19 mouse cellular contexts compared by ENCODE assay signal in the genomic region with DNA sequence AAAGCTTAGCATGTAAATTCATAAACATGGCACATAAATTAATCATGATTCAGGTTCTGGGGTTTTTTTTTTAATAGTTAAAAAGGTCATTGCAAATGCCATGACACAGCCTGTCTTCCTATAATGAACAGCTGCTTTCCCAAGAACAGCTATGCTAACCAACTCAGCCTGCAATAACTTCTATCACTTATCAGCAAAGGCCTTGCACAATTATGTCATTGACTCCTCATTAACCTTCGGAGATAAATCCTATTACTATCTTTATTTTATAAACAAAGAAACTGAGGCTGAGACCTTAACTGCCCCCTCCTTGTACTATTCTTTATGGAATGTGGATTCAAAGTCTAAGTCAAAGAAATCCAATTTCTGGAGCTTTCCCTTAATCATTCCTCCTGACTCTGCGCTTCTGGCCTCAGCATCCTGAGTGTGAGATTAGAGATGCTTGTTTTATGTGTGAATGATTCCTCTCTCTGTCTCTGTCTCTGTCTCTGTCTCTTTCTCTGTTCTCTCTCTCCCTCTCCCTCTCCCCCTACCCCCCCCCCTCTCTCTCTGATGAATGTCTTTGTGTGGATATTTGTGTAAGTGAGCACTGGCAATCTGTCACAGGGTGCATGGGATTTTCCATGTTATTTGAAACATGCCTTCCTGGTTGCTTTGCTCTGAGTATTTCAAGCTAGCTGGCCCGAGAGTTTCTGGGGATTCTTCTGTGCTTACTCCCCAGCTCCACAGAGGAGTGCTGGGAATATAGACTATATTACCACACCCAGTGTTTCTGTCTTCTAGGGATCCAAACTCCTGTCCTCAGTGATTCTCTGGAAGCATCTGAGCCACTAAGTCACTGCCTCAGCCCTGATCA.
DNase-seq lines count a peak whose midpoint lies in the region; ATAC-seq and TF ChIP-seq lines count a peak whose summit lies in the region.
"Had no signal": no experiment of that assay in that cellular context is flagged by ENCODE, and none has a peak within 500 bp of the region (broad histone marks: within the 10 kb centered on the region; RNA-seq: fewer than 3 reads in every experiment).

No protein-coding gene starts in this region.

- TF ChIP-seq CTCF in heart, adult 2 months (IDR thresholded peaks at IDR 0.05) = no peak
- no peak for TF ChIP-seq CTCF in heart, postnatal 0 days (IDR thresholded peaks at IDR 0.05; ENCODE audit: low read depth)
- TF ChIP-seq CTCF in liver, adult 2 months (IDR thresholded peaks at IDR 0.05; ENCODE audit: low read depth, low read length) = no peak

- no peak overlapping the region for H3K4me2 ChIP-seq in heart, postnatal 0 days (ENCODE audit: low read depth, low read length)
- H3K4me2 ChIP-seq in liver, embryonic 11.5 days = no peak overlapping the region
- H3K4me2 ChIP-seq: embryonic facial prominence, embryonic 15.5 days; forebrain, embryonic 15.5 days; intestine, embryonic 15.5 days; limb, embryonic 13.5 days had no signal

- H3K27me3 ChIP-seq in heart, adult 2 months (ENCODE audit: control insufficient read depth, insufficient read depth, low read length) = no peaks in the 10 kb centered on the region
- H3K27me3 ChIP-seq in heart, postnatal 0 days (ENCODE audit: control insufficient read depth, insufficient read depth, low read length) = no peaks in the 10 kb centered on the region
- no peaks in the 10 kb centered on the region for H3K27me3 ChIP-seq in liver, adult 2 months (ENCODE audit: control insufficient read depth, insufficient read depth, low read length)
- no peaks in the 10 kb centered on the region for H3K27me3 ChIP-seq in liver, embryonic 11.5 days (replicated peaks; ENCODE audit: control insufficient read depth, insufficient read depth, low read length)
- H3K27me3 ChIP-seq: embryonic facial prominence, embryonic 15.5 days; forebrain, embryonic 15.5 days; intestine, embryonic 15.5 days; limb, embryonic 13.5 days had no signal

- intact Hi-C loops in heart, adult 2 months (cut with DNase I) = no loop called here
- intact Hi-C loops in heart, postnatal 10 days (cut with DNase I) = loop anchor here (5.0 kb wide), 1 partner anchor 86 kb away; no protein-coding TSS in a partner anchor

- 31% methylated on average over 3 of the region's 3 CpGs for WGBS in heart, adult 2 months
- 40% methylated on average over 3 of the region's 3 CpGs for WGBS in heart, postnatal 0 days
- 61% methylated on average over 3 of the region's 3 CpGs for WGBS in liver, adult 2 months
- WGBS in liver, embryonic 11.5 days = 43% methylated on average over 3 of the region's 3 CpGs

- ATAC-seq in heart, postnatal 0 days (ENCODE audit: insufficient read depth, low read depth) = no peak
- ATAC-seq in liver, embryonic 11.5 days (replicated peaks; ENCODE audit: low FRiP score) = no peak
- ATAC-seq: CD4-positive, CD25-positive, alpha-beta regulatory T cell, adult 4 months; intestine, embryonic 15.5 days had no signal

- TF ChIP-seq POLR2A in heart, adult 2 months (IDR thresholded peaks at IDR 0.05; ENCODE audit: insufficient read depth, low read depth, low read length) = no peak
- no peak for TF ChIP-seq POLR2A in liver, adult 2 months (IDR thresholded peaks at IDR 0.05; ENCODE audit: extremely low read depth, insufficient read depth, low read length)

- no peak for TF ChIP-seq EP300 in heart, adult 2 months (IDR thresholded peaks at IDR 0.05; ENCODE audit: insufficient read depth, low read depth, low read length)
- TF ChIP-seq EP300 in heart, postnatal 0 days (IDR thresholded peaks at IDR 0.05; ENCODE audit: low read depth) = no peak

- no peak for DNase-seq in heart, adult 2 months
- no peak for DNase-seq in heart, postnatal 10 days
- DNase-seq in heart, postnatal 0 days (ENCODE audit: low spot score) = peak; percentile 11
- DNase-seq in heart, adult 9 months (ENCODE audit: low spot score in 2 of 2) = no peak
- peak; percentile 36 for DNase-seq in liver, adult 2 months (ENCODE audit: extremely low read depth, low read depth, low spot score)
- no peak for DNase-seq in liver, embryonic 11.5 days (ENCODE audit: low spot score)
- DNase-seq in NIH3T3 (ENCODE audit: low read depth) = peak; percentile 55
- DNase-seq in adrenal gland, postnatal 36 days = no peak
- DNase-seq: cerebellum, adult 11 months; cerebellum, adult 9-11 months; right cerebral cortex, postnatal 14 days; spleen, adult 18-20 months had no signal

- no peak overlapping the region for H3K9ac ChIP-seq in heart, adult 2 months (ENCODE audit: low read depth, low read length)
- no peak overlapping the region for H3K9ac ChIP-seq in heart, postnatal 0 days (replicated peaks; ENCODE audit: low read depth, low read length)
- no peak overlapping the region for H3K9ac ChIP-seq in liver, adult 2 months (ENCODE audit: low read depth, low read length)
- H3K9ac ChIP-seq in liver, embryonic 11.5 days (ENCODE audit: low read depth, low read length) = no peak overlapping the region
- H3K9ac ChIP-seq: embryonic facial prominence, embryonic 15.5 days; forebrain, embryonic 15.5 days; intestine, embryonic 15.5 days; limb, embryonic 13.5 days; liver, embryonic 14.5 days had no signal

- peaks cover 3% of the 10 kb centered on the region; the same call in 1 of the 2 replicates for H3K36me3 ChIP-seq in heart, adult 2 months (ENCODE audit: control insufficient read depth, insufficient read depth, low read length)
- no peaks in the 10 kb centered on the region for H3K36me3 ChIP-seq in heart, postnatal 0 days (replicated peaks; ENCODE audit: control insufficient read depth, insufficient read depth, low read length)
- no peaks in the 10 kb centered on the region for H3K36me3 ChIP-seq in liver, adult 2 months (ENCODE audit: control insufficient read depth, insufficient read depth, low read length)
- H3K36me3 ChIP-seq in liver, embryonic 11.5 days (ENCODE audit: control insufficient read depth, insufficient read depth, low read length) = no peaks in the 10 kb centered on the region
- H3K36me3 ChIP-seq: embryonic facial prominence, embryonic 15.5 days; forebrain, embryonic 15.5 days; hindbrain, embryonic 10.5 days; intestine, embryonic 15.5 days; limb, embryonic 13.5 days had no signal

- H3K9me3 ChIP-seq in heart, postnatal 0 days (replicated peaks; ENCODE audit: control insufficient read depth, low read length) = no peaks in the 10 kb centered on the region
- no peaks in the 10 kb centered on the region for H3K9me3 ChIP-seq in liver, embryonic 11.5 days (ENCODE audit: control insufficient read depth, low read length)
- H3K9me3 ChIP-seq: embryonic facial prominence, embryonic 15.5 days; forebrain, embryonic 15.5 days; hindbrain, embryonic 10.5 days; intestine, embryonic 15.5 days; limb, embryonic 13.5 days had no signal

- H3K79me2 ChIP-seq in heart, adult 2 months (replicated peaks; ENCODE audit: control insufficient read depth, insufficient read depth, low read length) = no peaks in the 10 kb centered on the region
- H3K79me2 ChIP-seq in liver, adult 2 months (ENCODE audit: control insufficient read depth, insufficient read depth, low read length) = no peaks in the 10 kb centered on the region

- H3K4me1 ChIP-seq in heart, adult 2 months (ENCODE audit: control insufficient read depth, insufficient read depth, low read length) = peaks cover 1% of the 10 kb centered on the region; the same call in 1 of the 2 replicates
- H3K4me1 ChIP-seq in heart, postnatal 0 days (ENCODE audit: control insufficient read depth, insufficient read depth) = peaks cover 11% of the 10 kb centered on the region
- H3K4me1 ChIP-seq in liver, adult 2 months (ENCODE audit: control insufficient read depth, insufficient read depth, low read length) = peaks cover 3% of the 10 kb centered on the region; the same call in 1 of the 2 replicates
- H3K4me1 ChIP-seq in liver, embryonic 11.5 days (replicated peaks; ENCODE audit: control insufficient read depth, insufficient read depth, low read length) = no peaks in the 10 kb centered on the region; the same call in 1 of the 2 replicates
- H3K4me1 ChIP-seq: forebrain, embryonic 15.5 days; intestine, embryonic 15.5 days had no signal

- H3K4me3 ChIP-seq in heart, adult 2 months = no peak overlapping the region
- H3K4me3 ChIP-seq in heart, postnatal 0 days (ENCODE audit: low read depth, low read length) = no peak overlapping the region
- no peak overlapping the region for H3K4me3 ChIP-seq in liver, adult 2 months (ENCODE audit: insufficient read depth, low read depth, low read length)
- H3K4me3 ChIP-seq in liver, embryonic 11.5 days (ENCODE audit: low read depth, low read length) = no peak overlapping the region
- H3K4me3 ChIP-seq: embryonic facial prominence, embryonic 15.5 days; forebrain, embryonic 15.5 days; hindbrain, embryonic 10.5 days; intestine, embryonic 15.5 days; limb, embryonic 13.5 days had no signal

- H3K27ac ChIP-seq in heart, adult 2 months = peak overlapping the region; percentile 36; the same call in 1 of the 2 replicates
- peak overlapping the region; percentile 75 for H3K27ac ChIP-seq in heart, postnatal 0 days (ENCODE audit: low read depth)
- H3K27ac ChIP-seq in liver, adult 2 months (replicated peaks; ENCODE audit: insufficient read depth, low read depth, low read length) = peak overlapping the region; percentile 39
- no peak overlapping the region for H3K27ac ChIP-seq in liver, embryonic 11.5 days (ENCODE audit: low read depth, low read length)
- H3K27ac ChIP-seq: embryonic facial prominence, embryonic 15.5 days; forebrain, embryonic 15.5 days; hindbrain, embryonic 10.5 days; intestine, embryonic 15.5 days; limb, embryonic 13.5 days; liver, embryonic 14.5 days had no signal

Comparison
In these comparisons a context has a peak if more than half of its experiments do, and no peak if none do; other contexts are left out.
1. DNase-seq: peak in heart, postnatal 0 days (single experiment), liver, adult 2 months (single experiment) and NIH3T3 (single experiment); none in heart, adult 2 months (0 of 2), heart, postnatal 10 days (0 of 2), heart, adult 9 months (0 of 2), liver, embryonic 11.5 days (single experiment) and adrenal gland, postnatal 36 days (0 of 2).